Mouse (Mus musculus): ENCODE results near the gene Fam19a3. TPM values are rescaled to one million over a fixed set of nuclear protein-coding genes. Genes with fewer than 3 reads are reported as not detected.

Gene Fam19a3
- total and polyA plus RNA-seq, 3 experiments, result 0.04 to 0.16 TPM; not detected in 1

GRCm38 (mm10) chr3:104780561-104781420 lies 849 bp downstream of the Fam19a3 start, which contains the start of gene Ppm1j:
TSS of gene Ppm1j (plus strand) at chr3:104781056.
- Histone ChIP-seq H3K27me3 (replicated peaks) (peaks cover 7% of the 10 kb centered on the region), H3K79me2 (replicated peaks; ENCODE audit: control insufficient read depth, extremely low read depth, insufficient read depth, poor library complexity, severe bottlenecking) (no peaks in the 10 kb centered on the region), H3K9me3 (replicated peaks; ENCODE audit: low read length) (no peaks in the 10 kb centered on the region), H3K4me2 (ENCODE audit: insufficient read depth, low read depth, poor library complexity, severe bottlenecking) (peak within 1 kb of the TSS; percentile 93), H3K4me1 (ENCODE audit: control insufficient read depth in 1 of 2, insufficient read depth in 2 of 2) (peaks cover 3 to 26% of the 10 kb centered on the region in 2 experiments; a peak in 3 of 4 replicates), H3K36me3 (replicated peaks in 1 of 2; ENCODE audit: control insufficient read depth in 1 of 2, insufficient read depth in 1 of 2, low read length in 1 of 2) (peaks cover 0 to 23% of the 10 kb centered on the region in 2 experiments), H3K4me3 (replicated peaks in 1 of 3; ENCODE audit: low read depth in 2 of 3, low read length in 2 of 3, poor library complexity in 1 of 3) (peak within 1 kb of the TSS; percentile 63 to 69 (median 65)), H3K27ac (ENCODE audit: insufficient read depth, low read depth) (no peak within 1 kb of the TSS), H3K9ac (ENCODE audit: insufficient read depth, low read depth) (peak within 1 kb of the TSS; percentile 32)
- dilution Hi-C loops (cut with MboI; ENCODE audit: extremely low pct_ligation_motif_present, extremely low pct_unique_long_range_greater_than_20kb, low sequenced_read_pairs) (no loop called here), in situ Hi-C loops (cut with MboI; ENCODE audit: low pct_ligation_motif_present, low pct_unique_long_range_greater_than_20kb, low sequenced_read_pairs) (loop anchor here (10.0 kb wide), 2 partner anchors 184 to 274 kb away; partner anchors contain the start of genes Cttnbp2nl and Wnt2b)
- TF ChIP-seq POLR2A (IDR thresholded peaks at IDR 0.05; ENCODE audit: low read depth, low read length), result peak; percentile 44; the same call in 1 of the 2 replicates
- TF ChIP-seq JUN (IDR thresholded peaks at IDR 0.05; ENCODE audit: insufficient read depth, low read depth, low read length), result no peak
- TF ChIP-seq TCF12 (IDR thresholded peaks at IDR 0.05; ENCODE audit: low read depth, low read length), result peak; percentile 50
- DNase-seq (ENCODE audit: extremely low read depth), result peak; percentile 62

DNA sequence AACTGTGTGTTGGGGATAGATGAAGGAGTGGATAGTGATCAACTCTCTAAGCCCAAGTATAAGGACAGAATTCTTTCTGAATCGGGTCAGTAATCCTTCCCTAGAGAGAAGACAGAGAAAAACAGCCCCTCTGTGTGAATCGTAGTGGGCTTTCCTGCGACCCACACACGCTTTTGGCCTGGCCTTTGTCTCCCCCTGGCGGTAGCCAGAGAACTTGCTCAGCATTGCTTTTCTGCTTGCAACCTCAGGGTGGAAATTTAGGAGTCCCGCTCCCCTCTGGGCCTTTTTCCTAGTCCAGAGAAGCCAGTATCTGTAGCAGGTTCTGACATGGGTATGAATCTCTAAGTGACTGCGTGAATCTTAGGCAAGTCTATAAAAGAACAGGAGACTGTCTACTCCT lies 1.7 kb downstream of the Fam19a3 start:
- H3K79me2 ChIP-seq (replicated peaks; ENCODE audit: control insufficient read depth, extremely low read depth, insufficient read depth, poor library complexity, severe bottlenecking), result no peaks in the 10 kb centered on the region
- no peak for TF ChIP-seq ZKSCAN1 (IDR thresholded peaks at IDR 0.05; ENCODE audit: borderline replicate concordance, low read depth, low read length)
- peak; percentile 95 for TF ChIP-seq CTCF (conservative IDR thresholded peaks at IDR 0.05 in 1 of 2, IDR thresholded peaks at IDR 0.05 in 1 of 2; ENCODE audit: low read depth in 2 of 2, low read length in 2 of 2)
- TF ChIP-seq IRF4 (IDR thresholded peaks at IDR 0.05; ENCODE audit: low read depth, low read length), result 0 out of 2 replicates have a peak, but pooled peaks have one; percentile 37
- peak; percentile 57; the same call in 1 of the 2 replicates for TF ChIP-seq MYC (IDR thresholded peaks at IDR 0.05; ENCODE audit: low read depth, low read length)
- peak; percentile 40; the same call in 1 of the 2 replicates for TF ChIP-seq MAX (IDR thresholded peaks at IDR 0.05; ENCODE audit: low read length)
- 0 out of 2 replicates have a peak, but pooled peaks have one; percentile 20 for TF ChIP-seq NRF1 (IDR thresholded peaks at IDR 0.05; ENCODE audit: low read depth, low read length)
- TF ChIP-seq NELFE (IDR thresholded peaks at IDR 0.05; ENCODE audit: low read depth, low read length), result 0 out of 2 replicates have a peak, but pooled peaks have one; percentile 35
- no peak for TF ChIP-seq UBTF (IDR thresholded peaks at IDR 0.05; ENCODE audit: low read depth, low read length)
- 0 out of 2 replicates have a peak, but pooled peaks have one; percentile 16 for TF ChIP-seq CHD2 (IDR thresholded peaks at IDR 0.05; ENCODE audit: low read length)
- TF ChIP-seq MAFK (IDR thresholded peaks at IDR 0.05; ENCODE audit: insufficient replicate concordance, low read length), result 0 out of 2 replicates have a peak, but pooled peaks have one; percentile 9
- TF ChIP-seq RAD21 (IDR thresholded peaks at IDR 0.05; ENCODE audit: low read depth, low read length), result peak; percentile 89
- peak; percentile 82 for TF ChIP-seq SMC3 (IDR thresholded peaks at IDR 0.05; ENCODE audit: low read depth, low read length)
- no peak; the same call in 1 of the 2 replicates for TF ChIP-seq HCFC1 (IDR thresholded peaks at IDR 0.05; ENCODE audit: low read depth, low read length)
- peak; percentile 28; the same call in 1 of the 2 replicates for TF ChIP-seq SIN3A (IDR thresholded peaks at IDR 0.05; ENCODE audit: low read length)
- TF ChIP-seq PAX5 (IDR thresholded peaks at IDR 0.05; ENCODE audit: low read length), result no peak
- TF ChIP-seq MXI1 (IDR thresholded peaks at IDR 0.05; ENCODE audit: low read depth, low read length), result peak; percentile 46; the same call in 1 of the 2 replicates
- peaks cover 3 to 26% of the 10 kb centered on the region in 2 experiments; a peak in 3 of 4 replicates for H3K4me1 ChIP-seq (ENCODE audit: control insufficient read depth in 1 of 2, insufficient read depth in 2 of 2)
- in situ Hi-C loops (cut with MboI; ENCODE audit: low pct_ligation_motif_present, low pct_unique_long_range_greater_than_20kb, low sequenced_read_pairs), result loop anchor here (10.0 kb wide), 2 partner anchors 185 to 275 kb away; partner anchors contain the start of genes Cttnbp2nl and Wnt2b
- dilution Hi-C loops (cut with MboI; ENCODE audit: extremely low pct_ligation_motif_present, extremely low pct_unique_long_range_greater_than_20kb, low sequenced_read_pairs), result no loop called here
- peaks cover 0 to 14% of the 10 kb centered on the region in 2 experiments for H3K36me3 ChIP-seq (replicated peaks in 1 of 2; ENCODE audit: control insufficient read depth in 1 of 2, insufficient read depth in 1 of 2, low read length in 1 of 2)
- no peak overlapping the region for H3K27ac ChIP-seq (ENCODE audit: insufficient read depth, low read depth)
- no peak overlapping the region for H3K9ac ChIP-seq (ENCODE audit: insufficient read depth, low read depth)
- H3K4me3 ChIP-seq (replicated peaks in 1 of 3; ENCODE audit: low read depth in 2 of 3, low read length in 2 of 3, poor library complexity in 1 of 3), result no peak overlapping the region
- DNase-seq (ENCODE audit: extremely low read depth), result peak; percentile 55
- peaks cover 7% of the 10 kb centered on the region for H3K27me3 ChIP-seq (replicated peaks)
- no peaks in the 10 kb centered on the region for H3K9me3 ChIP-seq (replicated peaks; ENCODE audit: low read length)
- peak overlapping the region; percentile 93 for H3K4me2 ChIP-seq (ENCODE audit: insufficient read depth, low read depth, poor library complexity, severe bottlenecking)
